Mouse (Mus musculus) testis, adult 2 months (tissue): ENCODE measurements around the gene Rwdd3.

ENCODE experiments used
- CTCF ChIP-seq: fragments of 200-500 bp; IDR thresholded peaks from 2 replicates; pipeline ENCODE4 v1.5.1; 2012; ENCODE audit warnings: low read depth, mild to moderate bottlenecking, inconsistent platforms, low read length, moderate library complexity; ENCODE audit not compliant: control insufficient read depth, insufficient read depth, insufficient replicate concordance
- POLR2A ChIP-seq: fragments of 200-500 bp; IDR thresholded peaks from 2 replicates; pipeline ENCODE4 v1.6.1; 2012; ENCODE audit warnings: low read depth, mild to moderate bottlenecking, inconsistent platforms, low read length, moderate library complexity; ENCODE audit not compliant: control insufficient read depth

GRCm38 (mm10) chr3:121168581-121168980 is 2.9 kb downstream of the Rwdd3 start:
- no peak for TF ChIP-seq POLR2A
- no peak for TF ChIP-seq CTCF
